Mouse (Mus musculus) erythroblast, adult 5-6 weeks (primary cell): ENCODE measurements around the gene Dpt. TPM values are rescaled to one million over a fixed set of nuclear protein-coding genes. Genes with fewer than 3 reads are reported as not detected.
"Not testable (repeated sequence)": the region's sequence is repeated elsewhere in the genome, so short reads cannot be mapped to it uniquely, and the experiment has no call there.

Experiments used
- ATAC-seq: replicated peaks from 2 replicates; pipeline ENCODE4 v1.8.0; 2016; ENCODE audit warnings: moderate number of reproducible peaks, mild to moderate bottlenecking, moderate TSS enrichment, inconsistent platforms; ENCODE audit not compliant: poor library complexity, low FRiP score, severe bottlenecking
- total RNA-seq, 2 experiments: library from RNA; stranded (forward) in 1 of 2; stranded (reverse) in 1 of 2; fragments of 150-400 nt in 1 of 2; fragments of 200-764, 138-1000 nt in 1 of 2; gene quantifications; 2 replicates each; pipeline versions ENCODE4 v1.2.3 to v1.2.4; 2015 to 2017; ENCODE audit warnings: low replicate concordance in 2 of 2

Gene Dpt
- total RNA-seq (2015; ENCODE audit: low replicate concordance) = not detected in 2 replicates
- not detected in 2 replicates for total RNA-seq (2017; ENCODE audit: low replicate concordance)

GRCm38 (mm10) chr1:164796471-164796870 lies at the start of gene Dpt:
Dpt (plus strand) TSS chr1:164796644.
- ATAC-seq = no peak

- ATAC-seq = no peak
These were observed 42.7 kb upstream of the Dpt start for GRCm38 (mm10) chr1:164753736-164754135.

GRCm38 (mm10) chr1:164755671-164756070 lies 40.8 kb upstream of the Dpt start:
- no peak for ATAC-seq

- no peak for ATAC-seq
These were observed 39.5 kb upstream of the Dpt start for GRCm38 (mm10) chr1:164756951-164757350.

- ATAC-seq = no peak
These were observed 38.0 kb upstream of the Dpt start for GRCm38 (mm10) chr1:164758401-164758800.

- ATAC-seq = no peak
These were observed 34.2 kb upstream of the Dpt start for GRCm38 (mm10) chr1:164762276-164762675.

- no peak for ATAC-seq
These were observed 29.8 kb upstream of the Dpt start for GRCm38 (mm10) chr1:164766646-164767045.

- no peak for ATAC-seq
These were observed 25.8 kb upstream of the Dpt start for GRCm38 (mm10) chr1:164770611-164771010.

GRCm38 (mm10) chr1:164780851-164781510 lies 15.5 kb upstream of the Dpt start:
- ATAC-seq = no peak

GRCm38 (mm10) chr1:164786165-164786564 lies 10.3 kb upstream of the Dpt start:
- no peak for ATAC-seq

GRCm38 (mm10) chr1:164787771-164788170 lies 8.7 kb upstream of the Dpt start:
- no peak for ATAC-seq

- ATAC-seq = no peak
These were observed 8.2 kb upstream of the Dpt start for GRCm38 (mm10) chr1:164788292-164788691.

GRCm38 (mm10) chr1:164790296-164790695 lies 6.1 kb upstream of the Dpt start:
- ATAC-seq = not testable (repeated sequence)

GRCm38 (mm10) chr1:164793049-164793448 lies 3.4 kb upstream of the Dpt start:
- ATAC-seq = no peak

GRCm38 (mm10) chr1:164797746-164798285 lies 1.4 kb downstream of the Dpt start:
- ATAC-seq = no peak

GRCm38 (mm10) chr1:164798471-164798922 lies 2.1 kb downstream of the Dpt start:
- ATAC-seq = no peak

GRCm38 (mm10) chr1:164799161-164799560 lies 2.7 kb downstream of the Dpt start:
- ATAC-seq = no peak

- no peak for ATAC-seq
These were observed 7.8 kb downstream of the Dpt start for GRCm38 (mm10) chr1:164804277-164804676.

- ATAC-seq = no peak
These were observed 8.4 kb downstream of the Dpt start for GRCm38 (mm10) chr1:164804751-164805435.

GRCm38 (mm10) chr1:164809371-164809770 lies 12.9 kb downstream of the Dpt start:
- no peak for ATAC-seq

- ATAC-seq = no peak
These were observed 14.9 kb downstream of the Dpt start for GRCm38 (mm10) chr1:164811296-164811695.
